Mouse (Mus musculus) CD4-positive helper T cell, adult 2 months (primary cell): ENCODE results near the gene Spata5.

Experiments
- DNase-seq: peaks from one replicate; pipeline ENCODE4 v3.0.0-alpha.2; 2012; ENCODE audit warnings: low read depth, missing footprints, low spot score

Gene Spata5

GRCm38 (mm10) chr3:37420641-37421040, 945 bp downstream of the Spata5 start:
- DNase-seq = no peak

GRCm38 (mm10) chr3:37421179-37421578, 1.5 kb downstream of the Spata5 start:
- DNase-seq = peak; percentile 11

- DNase-seq = no peak
These were observed 6.4 kb downstream of the Spata5 start for GRCm38 (mm10) chr3:37426069-37426468.

GRCm38 (mm10) chr3:37430359-37430758, 10.7 kb downstream of the Spata5 start:
- DNase-seq = no peak

GRCm38 (mm10) chr3:37439770-37440169, 20.1 kb downstream of the Spata5 start:
- no peak for DNase-seq

GRCm38 (mm10) chr3:37443409-37443808, 23.7 kb downstream of the Spata5 start:
- no peak for DNase-seq

GRCm38 (mm10) chr3:37455992-37456391, 36.3 kb downstream of the Spata5 start:
- DNase-seq = peak; percentile 10

GRCm38 (mm10) chr3:37468170-37468569, 48.5 kb downstream of the Spata5 start:
- DNase-seq = no peak

- DNase-seq = no peak
These were observed 49.7 kb downstream of the Spata5 start for GRCm38 (mm10) chr3:37469353-37469752.

GRCm38 (mm10) chr3:37470867-37471266, 51.2 kb downstream of the Spata5 start:
- DNase-seq = no peak

GRCm38 (mm10) chr3:37472461-37472860, 52.8 kb downstream of the Spata5 start:
- peak; percentile 21 for DNase-seq

GRCm38 (mm10) chr3:37476485-37476884, 56.8 kb downstream of the Spata5 start:
- peak; percentile 8 for DNase-seq

- DNase-seq = no peak
These were observed 57.9 kb downstream of the Spata5 start for GRCm38 (mm10) chr3:37477438-37478188.

GRCm38 (mm10) chr3:37479771-37480170, 60.1 kb downstream of the Spata5 start:
- no peak for DNase-seq

- DNase-seq = no peak
These were observed 61.6 kb downstream of the Spata5 start for GRCm38 (mm10) chr3:37481295-37481694.

- DNase-seq = no peak
These were observed 63.0 kb downstream of the Spata5 start for GRCm38 (mm10) chr3:37482720-37483119.

- DNase-seq = peak; percentile 68
These were observed 64.1 kb downstream of the Spata5 start for GRCm38 (mm10) chr3:37483709-37484265.

- no peak for DNase-seq
These were observed 67.9 kb downstream of the Spata5 start for GRCm38 (mm10) chr3:37487639-37488038.

- DNase-seq = no peak
These were observed 68.5 kb downstream of the Spata5 start for GRCm38 (mm10) chr3:37488173-37488572.

- DNase-seq = no peak
These were observed 70.3 kb downstream of the Spata5 start for GRCm38 (mm10) chr3:37490025-37490424.

GRCm38 (mm10) chr3:37500939-37501338, 81.2 kb downstream of the Spata5 start:
- no peak for DNase-seq

GRCm38 (mm10) chr3:37502552-37502951, 82.9 kb downstream of the Spata5 start:
- DNase-seq = no peak

GRCm38 (mm10) chr3:37503846-37504245, 84.2 kb downstream of the Spata5 start:
- DNase-seq = no peak
